Mouse (Mus musculus) bone marrow macrophage, adult 2 months (primary cell): Measurements from ENCODE around the gene Mdh2.

Source experiments
- CTCF ChIP-seq: IDR thresholded peaks from 2 replicates; pipeline ENCODE4 v1.5.1; 2012; ENCODE audit warnings: low read depth, mild to moderate bottlenecking, low read length, moderate library complexity
- POLR2A ChIP-seq: IDR thresholded peaks from 2 replicates; pipeline ENCODE4 v1.6.1; 2012; ENCODE audit warnings: mild to moderate bottlenecking, low read depth, low read length, borderline replicate concordance

DNA sequence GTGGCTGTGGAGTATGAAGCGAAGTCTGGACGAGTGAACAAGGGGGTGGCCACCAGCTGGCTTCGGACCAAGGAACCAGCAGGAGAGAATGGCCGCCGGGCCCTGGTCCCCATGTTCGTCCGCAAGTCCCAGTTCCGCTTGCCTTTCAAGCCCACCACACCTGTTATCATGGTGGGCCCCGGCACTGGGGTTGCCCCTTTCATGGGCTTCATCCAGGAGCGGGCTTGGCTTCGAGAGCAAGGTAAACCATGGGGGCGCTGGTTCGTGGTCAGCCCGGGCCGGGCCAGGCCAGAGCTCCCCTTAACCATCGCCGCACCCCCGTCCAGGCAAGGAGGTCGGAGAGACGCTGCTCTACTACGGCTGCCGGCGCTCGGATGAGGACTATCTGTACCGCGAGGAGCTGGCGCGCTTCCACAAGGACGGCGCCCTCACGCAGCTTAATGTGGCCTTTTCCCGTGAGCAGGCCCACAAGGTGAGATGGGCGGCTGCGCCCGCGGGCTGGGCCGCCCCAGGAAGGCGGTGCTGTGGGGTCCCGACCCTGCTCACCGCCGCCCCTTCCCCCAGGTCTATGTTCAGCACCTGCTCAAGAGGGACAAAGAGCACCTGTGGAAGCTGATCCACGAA is 44.1 kb upstream of the Mdh2 start:
- TF ChIP-seq CTCF (no peak), POLR2A (no peak)
